Mouse (Mus musculus): ENCODE results near the gene Exoc8. TPM values are rescaled to one million over a fixed set of nuclear protein-coding genes. Genes with fewer than 3 reads are reported as not detected.
A peak's percentile ranks its signal among the peaks of the same experiment; 100 is the strongest.

The Exoc8 gene
- total and polyA plus RNA-seq, 3 experiments: 6.8 to 20.2 (median 18.8) TPM

DNA sequence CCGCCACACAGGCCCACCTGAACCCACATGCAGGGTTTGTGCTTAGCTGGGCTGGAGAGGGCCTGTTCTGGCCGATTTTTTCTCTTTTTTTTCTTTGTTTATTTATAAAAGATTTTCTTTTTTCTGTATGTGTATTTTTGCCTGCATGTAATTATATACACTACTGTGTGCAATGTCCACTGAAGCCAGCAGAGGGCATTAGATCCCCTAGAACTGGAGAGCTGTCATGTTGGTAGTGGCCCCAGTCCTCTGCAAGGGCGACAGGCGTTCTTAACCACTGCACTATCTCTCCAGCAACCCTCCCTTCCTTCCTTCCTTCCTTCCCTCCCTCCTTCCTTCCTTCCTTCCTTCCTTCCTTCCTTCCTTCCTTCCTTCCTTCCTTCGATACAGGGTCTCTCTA is 9.1 kb downstream of the Exoc8 start:
- no peak for DNase-seq
- Histone ChIP-seq H3K27ac (no peak overlapping the region), H3K4me1 (ENCODE audit: control insufficient read depth, insufficient read depth, low read length) (no peaks in the 10 kb centered on the region), H3K27me3 (ENCODE audit: control insufficient read depth, insufficient read depth, low read length) (no peaks in the 10 kb centered on the region), H3K9ac (ENCODE audit: low read depth, low read length) (no peak overlapping the region), H3K36me3 (ENCODE audit: control insufficient read depth, insufficient read depth, low read length) (peaks cover 4% of the 10 kb centered on the region), H3K79me2 (replicated peaks; ENCODE audit: control insufficient read depth, insufficient read depth, low read length) (no peaks in the 10 kb centered on the region), H3K4me3 (no peak overlapping the region)
- 93% methylated on average over 5 of the region's 5 CpGs for WGBS
- no peak for TF ChIP-seq EP300 (IDR thresholded peaks at IDR 0.05; ENCODE audit: insufficient read depth, low read depth, low read length)
- no peak for TF ChIP-seq POLR2A (IDR thresholded peaks at IDR 0.05; ENCODE audit: insufficient read depth, low read depth, low read length)
- TF ChIP-seq CTCF (IDR thresholded peaks at IDR 0.05): peak; percentile 49
- intact Hi-C loops (cut with DNase I): no loop called here

DNA sequence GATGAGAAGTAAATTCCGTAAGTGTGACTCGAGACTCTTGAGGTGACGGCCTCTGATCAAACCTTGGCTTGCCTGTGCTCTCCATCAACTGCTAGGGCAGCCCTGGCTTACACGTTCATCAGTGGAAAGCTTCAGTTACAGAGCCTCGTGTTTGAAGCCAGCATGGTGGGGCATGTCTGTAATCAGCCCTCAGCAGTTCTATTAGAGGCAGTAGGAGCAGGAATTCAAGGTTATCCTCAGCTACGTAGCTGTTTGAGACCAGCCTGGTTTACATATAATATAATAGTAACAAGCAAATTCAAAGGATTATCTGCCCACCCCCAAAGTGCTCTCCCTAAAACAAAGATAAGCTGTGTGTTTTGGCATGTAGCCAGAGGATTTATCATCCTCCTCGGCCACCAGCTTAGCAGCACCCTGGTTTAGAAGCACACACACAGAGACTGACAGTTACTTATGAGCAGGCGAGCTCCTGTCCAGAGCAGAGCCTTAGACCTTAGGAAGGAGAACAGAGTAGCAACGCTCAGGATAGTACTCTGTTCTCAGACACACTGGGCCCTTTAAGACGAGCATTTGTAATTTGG is 18.5 kb downstream of the Exoc8 start:
- H3K79me2 ChIP-seq (replicated peaks; ENCODE audit: control insufficient read depth, insufficient read depth, low read length): 0 out of 2 replicates have a peak, but pooled peaks cover 1% of the 10 kb centered on the region
- no peak for TF ChIP-seq CTCF (IDR thresholded peaks at IDR 0.05)
- TF ChIP-seq POLR2A (IDR thresholded peaks at IDR 0.05; ENCODE audit: insufficient read depth, low read depth, low read length): no peak
- no peak for TF ChIP-seq EP300 (IDR thresholded peaks at IDR 0.05; ENCODE audit: insufficient read depth, low read depth, low read length)
- no peak overlapping the region for H3K4me3 ChIP-seq
- 57% methylated on average over 10 of the region's 10 CpGs for WGBS
- H3K27ac ChIP-seq: no peak overlapping the region
- peaks cover 2% of the 10 kb centered on the region; the same call in 1 of the 2 replicates for H3K36me3 ChIP-seq (ENCODE audit: control insufficient read depth, insufficient read depth, low read length)
- H3K27me3 ChIP-seq (ENCODE audit: control insufficient read depth, insufficient read depth, low read length): no peaks in the 10 kb centered on the region
- DNase-seq: no peak
- 0 out of 2 replicates have a peak, but pooled peaks cover 2% of the 10 kb centered on the region for H3K4me1 ChIP-seq (ENCODE audit: control insufficient read depth, insufficient read depth, low read length)
- intact Hi-C loops (cut with DNase I): no loop called here
- no peak overlapping the region for H3K9ac ChIP-seq (ENCODE audit: low read depth, low read length)

DNA sequence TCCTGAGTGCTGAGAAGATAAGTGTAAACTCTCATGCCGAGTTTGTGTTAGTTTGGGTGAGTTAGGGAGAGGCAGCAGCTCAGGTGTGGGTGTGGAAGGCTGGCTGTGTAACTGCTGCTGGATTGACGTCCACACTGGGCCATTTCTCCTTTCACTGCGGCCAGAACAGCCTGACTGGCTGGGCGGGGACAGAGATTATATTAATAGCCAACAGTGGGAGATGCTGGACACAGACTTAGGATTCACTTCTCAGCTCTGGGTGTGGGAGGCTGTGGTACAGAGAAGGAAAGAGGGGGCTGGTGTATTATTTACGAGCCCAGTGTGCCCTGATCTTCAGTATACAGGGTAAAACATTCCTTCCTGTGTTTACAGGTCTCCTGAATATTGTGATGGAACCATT is 19.4 kb downstream of the Exoc8 start:
- Histone ChIP-seq H3K27me3 (ENCODE audit: control insufficient read depth, insufficient read depth, low read length) (no peaks in the 10 kb centered on the region), H3K4me3 (no peak overlapping the region), H3K4me1 (ENCODE audit: control insufficient read depth, insufficient read depth, low read length) (0 out of 2 replicates have a peak, but pooled peaks cover 2% of the 10 kb centered on the region), H3K36me3 (ENCODE audit: control insufficient read depth, insufficient read depth, low read length) (peaks cover 2% of the 10 kb centered on the region; the same call in 1 of the 2 replicates), H3K9ac (ENCODE audit: low read depth, low read length) (no peak overlapping the region), H3K27ac (no peak overlapping the region), H3K79me2 (replicated peaks; ENCODE audit: control insufficient read depth, insufficient read depth, low read length) (0 out of 2 replicates have a peak, but pooled peaks cover 1% of the 10 kb centered on the region)
- 0 out of 2 replicates have a peak, but pooled peaks have one; percentile 9 for TF ChIP-seq EP300 (IDR thresholded peaks at IDR 0.05; ENCODE audit: insufficient read depth, low read depth, low read length)
- TF ChIP-seq CTCF (IDR thresholded peaks at IDR 0.05): no peak
- no peak for DNase-seq
- intact Hi-C loops (cut with DNase I): no loop called here
- WGBS: 55% methylated on average over 5 of the region's 5 CpGs

DNA sequence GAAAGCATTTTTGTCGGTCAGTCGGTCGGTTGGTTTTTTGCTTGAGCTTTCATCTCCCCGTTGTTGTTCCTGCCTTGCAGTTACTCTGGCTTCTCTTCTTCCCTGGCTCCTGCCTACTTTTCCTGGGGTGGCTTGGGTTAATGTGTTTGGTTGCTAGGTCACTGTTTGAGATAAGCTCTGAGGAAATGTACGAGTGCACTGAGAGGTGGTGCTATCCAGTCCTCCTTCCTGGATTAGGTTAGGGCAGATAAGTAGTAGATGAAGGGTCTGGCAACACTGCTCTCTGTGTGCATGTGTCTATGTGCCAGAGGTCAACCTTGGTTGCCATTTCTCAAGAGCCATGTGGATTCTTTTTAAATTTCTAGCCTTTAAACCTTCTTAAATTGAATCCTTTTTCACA is 24.8 kb downstream of the Exoc8 start:
- peaks cover 8% of the 10 kb centered on the region; the same call in 1 of the 2 replicates for H3K4me1 ChIP-seq (ENCODE audit: control insufficient read depth, insufficient read depth, low read length)
- 0 out of 2 replicates have a peak, but pooled peaks cover 1% of the 10 kb centered on the region for H3K79me2 ChIP-seq (replicated peaks; ENCODE audit: control insufficient read depth, insufficient read depth, low read length)
- no peaks in the 10 kb centered on the region for H3K27me3 ChIP-seq (ENCODE audit: control insufficient read depth, insufficient read depth, low read length)
- H3K27ac ChIP-seq: peak overlapping the region; percentile 60
- H3K9ac ChIP-seq (ENCODE audit: low read depth, low read length): no peak overlapping the region
- H3K36me3 ChIP-seq (ENCODE audit: control insufficient read depth, insufficient read depth, low read length): peaks cover 7% of the 10 kb centered on the region
- peak in 1 of 2 experiments; percentile 34 for DNase-seq
- no peak overlapping the region for H3K4me3 ChIP-seq
- intact Hi-C loops (cut with DNase I): no loop called here
- 28% methylated on average over 5 of the region's 5 CpGs for WGBS
- no peak for TF ChIP-seq CTCF (IDR thresholded peaks at IDR 0.05)
- TF ChIP-seq EP300 (IDR thresholded peaks at IDR 0.05; ENCODE audit: insufficient read depth, low read depth, low read length): 0 out of 2 replicates have a peak, but pooled peaks have one; percentile 23

DNA sequence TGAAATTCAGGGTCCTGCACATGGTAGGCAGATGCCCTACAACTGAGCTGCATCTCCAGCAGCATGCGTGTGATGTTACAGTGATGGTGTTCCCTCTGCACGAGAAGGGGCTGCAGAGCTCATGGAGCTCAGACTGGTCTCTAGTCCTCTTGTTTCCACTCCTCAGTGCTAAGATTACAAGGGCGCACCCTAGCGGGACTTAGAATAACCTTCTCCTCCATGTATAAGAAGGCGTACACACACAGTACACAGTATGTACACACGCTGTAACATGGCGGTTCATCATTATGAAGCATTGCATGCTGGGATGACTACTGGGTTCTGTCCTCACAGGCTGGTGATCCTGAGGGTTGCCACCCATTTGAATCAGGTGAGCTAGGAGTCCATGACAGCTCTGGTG is 25.4 kb downstream of the Exoc8 start:
- Histone ChIP-seq H3K4me3 (no peak overlapping the region), H3K27me3 (ENCODE audit: control insufficient read depth, insufficient read depth, low read length) (no peaks in the 10 kb centered on the region), H3K9ac (ENCODE audit: low read depth, low read length) (no peak overlapping the region), H3K4me1 (ENCODE audit: control insufficient read depth, insufficient read depth, low read length) (peaks cover 11% of the 10 kb centered on the region; the same call in 1 of the 2 replicates), H3K27ac (no peak overlapping the region; the same call in 1 of the 2 replicates), H3K36me3 (ENCODE audit: control insufficient read depth, insufficient read depth, low read length) (peaks cover 7% of the 10 kb centered on the region), H3K79me2 (replicated peaks; ENCODE audit: control insufficient read depth, insufficient read depth, low read length) (0 out of 2 replicates have a peak, but pooled peaks cover 1% of the 10 kb centered on the region)
- 91% methylated on average over 7 of the region's 7 CpGs for WGBS
- intact Hi-C loops (cut with DNase I): no loop called here
- TF ChIP-seq EP300 (IDR thresholded peaks at IDR 0.05; ENCODE audit: insufficient read depth, low read depth, low read length): no peak
- TF ChIP-seq POLR2A (IDR thresholded peaks at IDR 0.05; ENCODE audit: insufficient read depth, low read depth, low read length): no peak
- no peak for TF ChIP-seq CTCF (IDR thresholded peaks at IDR 0.05)
- no peak for DNase-seq

DNA sequence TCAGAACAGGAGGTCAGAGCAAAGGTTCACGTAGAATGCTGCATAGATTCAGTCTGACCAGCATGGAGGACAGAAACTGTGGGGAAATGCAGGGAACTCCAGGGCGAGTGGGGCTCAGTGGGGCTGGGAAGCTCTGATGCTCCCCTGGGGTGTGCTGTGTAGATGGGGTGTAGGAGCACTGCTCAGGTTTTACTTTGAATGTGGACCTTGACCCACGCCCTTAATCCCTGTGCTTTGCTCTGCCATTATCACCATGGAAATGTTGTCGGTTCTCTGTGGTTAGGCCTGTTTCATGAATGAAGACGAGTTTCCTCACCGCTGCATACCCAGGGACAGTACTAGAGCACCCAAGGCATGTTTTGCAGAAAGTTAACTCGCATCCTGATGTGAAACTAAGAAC is 26.0 kb downstream of the Exoc8 start:
- Histone ChIP-seq H3K4me3 (no peak overlapping the region), H3K4me1 (ENCODE audit: control insufficient read depth, insufficient read depth, low read length) (peaks cover 13% of the 10 kb centered on the region), H3K9ac (ENCODE audit: low read depth, low read length) (no peak overlapping the region), H3K27ac (no peak overlapping the region), H3K27me3 (ENCODE audit: control insufficient read depth, insufficient read depth, low read length) (no peaks in the 10 kb centered on the region), H3K36me3 (ENCODE audit: control insufficient read depth, insufficient read depth, low read length) (peaks cover 7% of the 10 kb centered on the region), H3K79me2 (replicated peaks; ENCODE audit: control insufficient read depth, insufficient read depth, low read length) (0 out of 2 replicates have a peak, but pooled peaks cover 1% of the 10 kb centered on the region)
- intact Hi-C loops (cut with DNase I): no loop called here
- DNase-seq: no peak
- TF ChIP-seq POLR2A (IDR thresholded peaks at IDR 0.05; ENCODE audit: insufficient read depth, low read depth, low read length): no peak
- TF ChIP-seq CTCF (IDR thresholded peaks at IDR 0.05): no peak
- TF ChIP-seq EP300 (IDR thresholded peaks at IDR 0.05; ENCODE audit: insufficient read depth, low read depth, low read length): no peak
- WGBS: 92% methylated on average over 7 of the region's 7 CpGs
